ENCODE assay signal across 10 mouse cellular contexts in the genomic region with DNA sequence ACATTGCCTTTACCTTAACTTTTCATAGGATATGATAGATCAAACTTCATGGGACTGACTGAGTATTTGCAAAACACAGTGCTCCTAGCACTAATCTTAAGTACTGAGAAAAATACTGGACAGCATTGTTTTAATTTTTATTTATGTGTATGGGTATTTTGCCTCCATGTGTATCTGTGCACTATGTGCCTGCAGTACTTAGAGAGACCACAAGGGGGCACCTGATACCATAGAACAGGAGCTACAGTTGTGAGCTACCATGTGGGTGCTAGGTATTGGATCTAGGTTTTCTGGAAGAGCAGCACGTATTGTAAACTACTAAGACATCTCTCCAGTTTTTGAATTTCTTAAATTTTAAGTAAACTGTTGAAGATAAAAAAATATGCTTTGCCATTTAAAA.
A peak's percentile ranks its signal among the peaks of the same experiment; 100 is the strongest.
DNase-seq lines count a peak whose midpoint lies in the region; ATAC-seq and TF ChIP-seq lines count a peak whose summit lies in the region.
"Had no signal": no experiment of that assay in that cellular context is flagged by ENCODE, and none has a peak within 500 bp of the region (broad histone marks: within the 10 kb centered on the region; RNA-seq: fewer than 3 reads in every experiment).

No protein-coding gene starts in this region.

- intact Hi-C loops in left cerebral cortex, adult 2 months (cut with DNase I) = no loop called here
- intact Hi-C loops in left cerebral cortex, postnatal 25 days (cut with DNase I) = no loop called here

- no peaks in the 10 kb centered on the region for H3K36me3 ChIP-seq in liver, embryonic 14.5 days (replicated peaks; ENCODE audit: control insufficient read depth, insufficient read depth, low read depth)
- H3K36me3 ChIP-seq: G1E; stomach, embryonic 15.5 days had no signal

- no peak overlapping the region for H3K9ac ChIP-seq in liver, embryonic 14.5 days (replicated peaks)
- H3K9ac ChIP-seq: stomach, embryonic 15.5 days had no signal

- ATAC-seq in liver, embryonic 14.5 days (ENCODE audit: insufficient read depth) = no peak
- no peak for ATAC-seq in inflammation-experienced regulatory T-cells, adult 6 months

- no peaks in the 10 kb centered on the region for H3K27me3 ChIP-seq in liver, embryonic 14.5 days (ENCODE audit: control insufficient read depth, insufficient read depth, low read length)
- H3K27me3 ChIP-seq: stomach, embryonic 15.5 days had no signal

- no peak overlapping the region for H3K27ac ChIP-seq in left cerebral cortex, adult 2 months
- no peak overlapping the region for H3K27ac ChIP-seq in liver, embryonic 14.5 days
- H3K27ac ChIP-seq: stomach, embryonic 15.5 days had no signal

- DNase-seq in cerebellum, postnatal 14 days = peak; percentile 25 to 61
- no peak for DNase-seq in cerebellum, adult 8-10 months
- no peak for DNase-seq in left cerebral cortex, adult 2 months (ENCODE audit: extremely low spot score in 1 of 2, low spot score in 2 of 2)
- no peak for DNase-seq in left cerebral cortex, postnatal 25 days (ENCODE audit: low spot score in 2 of 2)
- DNase-seq in adipocyte (ENCODE audit: low spot score) = peak; percentile 2
- DNase-seq in liver, embryonic 14.5 days (ENCODE audit: low read depth in 3 of 3, low spot score in 3 of 3) = peak in 1 of 3 experiments; percentile 0
- peak; percentile 21 for DNase-seq in thymus, postnatal 14 days

- no peak for TF ChIP-seq EP300 in liver, embryonic 14.5 days (IDR thresholded peaks at IDR 0.05; ENCODE audit: low read depth)

- WGBS in liver, embryonic 14.5 days (ENCODE audit: insufficient replicate concordance) = 50% methylated on average over 1 of the region's 1 CpGs

- H3K4me1 ChIP-seq in liver, embryonic 14.5 days (replicated peaks; ENCODE audit: control insufficient read depth in 2 of 2, insufficient read depth in 2 of 2, low read length in 1 of 2) = no peaks in the 10 kb centered on the region
- H3K4me1 ChIP-seq: stomach, embryonic 15.5 days had no signal

- H3K4me2 ChIP-seq in liver, embryonic 14.5 days (ENCODE audit: low read depth) = no peak overlapping the region
- H3K4me2 ChIP-seq: stomach, embryonic 15.5 days had no signal

- H3K9me3 ChIP-seq in liver, embryonic 14.5 days (ENCODE audit: control insufficient read depth, low read length) = no peaks in the 10 kb centered on the region
- H3K9me3 ChIP-seq: G1E; stomach, embryonic 15.5 days had no signal

- no peak overlapping the region for H3K4me3 ChIP-seq in left cerebral cortex, adult 2 months
- no peak overlapping the region for H3K4me3 ChIP-seq in liver, embryonic 14.5 days (ENCODE audit: insufficient read depth in 1 of 2, low read depth in 2 of 2, low read length in 2 of 2)
- H3K4me3 ChIP-seq: stomach, embryonic 15.5 days had no signal

- TF ChIP-seq CTCF in left cerebral cortex, adult 2 months (IDR thresholded peaks at IDR 0.05) = peak; percentile 55
- TF ChIP-seq CTCF in liver, embryonic 14.5 days (IDR thresholded peaks at IDR 0.05; ENCODE audit: low read depth) = peak; percentile 56; the same call in 1 of the 2 replicates

Comparison
In these comparisons a context has a peak if more than half of its experiments do, and no peak if none do; other contexts are left out.
1. DNase-seq: peak in cerebellum, postnatal 14 days (2 of 2), adipocyte (single experiment) and thymus, postnatal 14 days (single experiment); none in cerebellum, adult 8-10 months (single experiment), left cerebral cortex, adult 2 months (0 of 2) and left cerebral cortex, postnatal 25 days (0 of 2).